Mouse (Mus musculus): ENCODE data around the gene Tnnt3.

DNA sequence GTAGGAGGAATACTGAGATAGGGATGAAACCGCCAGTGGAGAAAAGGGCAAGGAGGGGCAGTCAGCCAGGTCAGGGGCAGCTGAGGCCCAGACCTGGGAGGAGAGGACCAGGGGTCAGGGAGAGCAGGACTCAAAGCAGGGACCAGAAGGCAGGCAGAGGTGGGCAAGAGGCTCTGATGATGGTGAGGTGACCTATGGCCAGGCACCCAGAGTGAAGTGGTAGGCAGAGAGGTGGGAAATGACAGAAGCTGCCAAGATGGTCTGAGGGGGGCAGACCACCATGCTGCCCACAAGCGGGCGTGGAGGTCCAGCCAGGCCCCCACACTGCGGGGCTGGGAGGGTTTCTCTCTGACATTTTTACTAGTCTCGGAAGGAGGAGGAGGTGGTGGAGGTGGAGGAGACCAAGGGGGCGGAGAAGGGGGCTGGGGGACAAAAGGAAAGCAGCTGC lies 27.2 kb upstream of the Tnnt3 start:
- no peak for TF ChIP-seq CTCF (conservative IDR thresholded peaks at IDR 0.05; ENCODE audit: low read length)
- TF ChIP-seq POU5F1 (IDR thresholded peaks at IDR 0.05; ENCODE audit: borderline replicate concordance, low read length) = no peak
